Mouse (Mus musculus) cerebellum, adult 2 months (tissue): ENCODE data around the gene Mpp3.

Source experiments
- CTCF ChIP-seq: fragments of 200-500 bp; IDR thresholded peaks from 2 replicates; pipeline ENCODE4 v1.5.1; 2011; ENCODE audit warnings: low read depth, mild to moderate bottlenecking, control low read depth, low read length, moderate library complexity, borderline replicate concordance; ENCODE audit not compliant: insufficient read depth
- POLR2A ChIP-seq: fragments of 200-500 bp; IDR thresholded peaks from 2 replicates; pipeline ENCODE4 v1.6.1; 2011; ENCODE audit warnings: low read length, control low read depth, borderline replicate concordance; ENCODE audit not compliant: insufficient read depth

GRCm38 (mm10) chr11:102004251-102004650 lies 24.0 kb downstream of the Mpp3 start:
- TF ChIP-seq CTCF (peak; percentile 59), POLR2A (no peak)
